ENCODE assay signal across 19 mouse cellular contexts in the genomic region with DNA sequence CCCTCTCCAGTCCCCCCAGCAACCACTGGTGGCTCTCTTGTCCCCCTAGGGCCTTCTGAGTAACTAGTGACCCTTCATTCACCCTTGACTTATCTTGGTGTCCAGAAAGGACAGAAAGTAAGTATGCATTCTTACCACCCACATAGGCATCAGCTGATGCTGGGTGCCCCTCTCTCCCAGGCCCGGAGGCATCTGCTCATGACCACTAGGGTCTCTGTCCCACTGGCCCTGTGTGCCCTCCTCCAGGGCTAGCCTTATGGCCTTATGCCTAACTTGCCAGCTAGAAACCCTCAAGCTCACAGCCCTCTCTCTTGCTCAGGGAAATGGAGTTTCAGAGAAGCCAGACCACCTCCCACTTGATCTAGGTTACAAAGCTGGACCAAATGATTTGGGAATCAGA.
A peak's percentile ranks its signal among the peaks of the same experiment; 100 is the strongest.
DNase-seq lines count a peak whose midpoint lies in the region; ATAC-seq lines count a peak whose summit lies in the region.
"Had no signal": no experiment of that assay in that cellular context is flagged by ENCODE, and none has a peak within 500 bp of the region (broad histone marks: within the 10 kb centered on the region; RNA-seq: fewer than 3 reads in every experiment).

No protein-coding gene starts in this region.

- no peaks in the 10 kb centered on the region for H3K36me3 ChIP-seq in heart, embryonic 11.5 days (ENCODE audit: control insufficient read depth, insufficient read depth, low read length)
- H3K36me3 ChIP-seq: embryonic facial prominence, embryonic 13.5 days; embryonic facial prominence, embryonic 15.5 days; forebrain, embryonic 15.5 days had no signal

- peak; percentile 82 for DNase-seq in heart, adult 11 months
- no peak for DNase-seq in heart, postnatal 14 days
- no peak for DNase-seq in heart, postnatal 4 days
- DNase-seq: adrenal gland, adult 2 months; adrenal gland, postnatal 10 days; adrenal gland, postnatal 25 days; cerebellum, adult 11 months; cerebellum, adult 18-20 months; cerebellum, adult 8-10 months; cerebellum, adult 9-11 months; cerebellum, postnatal 14 days; cerebellum, postnatal 36 days; embryo, embryonic 11 days had no signal

- H3K4me3 ChIP-seq in heart, embryonic 11.5 days (ENCODE audit: low read depth, low read length): no peak overlapping the region
- H3K4me3 ChIP-seq: embryonic facial prominence, embryonic 13.5 days; embryonic facial prominence, embryonic 15.5 days; erythroblast, embryonic 14.5 days; forebrain, embryonic 13.5 days; forebrain, embryonic 15.5 days had no signal

- H3K9me3 ChIP-seq in heart, embryonic 11.5 days (replicated peaks; ENCODE audit: control insufficient read depth, low read length): no peaks in the 10 kb centered on the region
- H3K9me3 ChIP-seq: embryonic facial prominence, embryonic 13.5 days; embryonic facial prominence, embryonic 15.5 days; forebrain, embryonic 13.5 days; forebrain, embryonic 15.5 days had no signal

- H3K9ac ChIP-seq in heart, embryonic 11.5 days (ENCODE audit: low read depth, low read length): no peak overlapping the region
- H3K9ac ChIP-seq: embryonic facial prominence, embryonic 13.5 days; embryonic facial prominence, embryonic 15.5 days; forebrain, embryonic 13.5 days; forebrain, embryonic 15.5 days had no signal

- H3K4me1 ChIP-seq in heart, embryonic 11.5 days (ENCODE audit: control insufficient read depth, insufficient read depth, low read length): peaks cover 33% of the 10 kb centered on the region
- H3K4me1 ChIP-seq: embryonic facial prominence, embryonic 15.5 days had no signal

- intact Hi-C loops in heart, postnatal 14 days (cut with DNase I): no loop called here

- no peak for ATAC-seq in heart, embryonic 11.5 days (replicated peaks; ENCODE audit: insufficient number of reproducible peaks, low FRiP score, low TSS enrichment)
- ATAC-seq: forebrain, embryonic 13.5 days; forebrain, embryonic 15.5 days had no signal

- H3K27ac ChIP-seq in heart, embryonic 11.5 days (ENCODE audit: low read depth, low read length): 0 out of 2 replicates have a peak overlapping the region, but pooled peaks have one; percentile 6
- H3K27ac ChIP-seq: embryonic facial prominence, embryonic 13.5 days; embryonic facial prominence, embryonic 15.5 days; forebrain, embryonic 13.5 days; forebrain, embryonic 15.5 days had no signal

- WGBS in heart, embryonic 11.5 days (ENCODE audit: insufficient replicate concordance): 74% methylated on average over 1 of the region's 1 CpGs

- H3K4me2 ChIP-seq in heart, embryonic 11.5 days: no peak overlapping the region
- H3K4me2 ChIP-seq: embryonic facial prominence, embryonic 13.5 days; embryonic facial prominence, embryonic 15.5 days; forebrain, embryonic 13.5 days; forebrain, embryonic 15.5 days had no signal

- no peaks in the 10 kb centered on the region for H3K27me3 ChIP-seq in heart, embryonic 11.5 days (ENCODE audit: control insufficient read depth, insufficient read depth, low read length)
- H3K27me3 ChIP-seq: embryonic facial prominence, embryonic 13.5 days; embryonic facial prominence, embryonic 15.5 days; forebrain, embryonic 13.5 days; forebrain, embryonic 15.5 days had no signal
